Mouse (Mus musculus) urinary bladder, postnatal 14 days (tissue): ENCODE data around the gene Ccdc181.

Experiments used
- DNase-seq: peaks from one replicate; pipeline ENCODE4 v3.0.0; 2021; ENCODE audit warnings: low spot score

The Ccdc181 gene

DNA sequence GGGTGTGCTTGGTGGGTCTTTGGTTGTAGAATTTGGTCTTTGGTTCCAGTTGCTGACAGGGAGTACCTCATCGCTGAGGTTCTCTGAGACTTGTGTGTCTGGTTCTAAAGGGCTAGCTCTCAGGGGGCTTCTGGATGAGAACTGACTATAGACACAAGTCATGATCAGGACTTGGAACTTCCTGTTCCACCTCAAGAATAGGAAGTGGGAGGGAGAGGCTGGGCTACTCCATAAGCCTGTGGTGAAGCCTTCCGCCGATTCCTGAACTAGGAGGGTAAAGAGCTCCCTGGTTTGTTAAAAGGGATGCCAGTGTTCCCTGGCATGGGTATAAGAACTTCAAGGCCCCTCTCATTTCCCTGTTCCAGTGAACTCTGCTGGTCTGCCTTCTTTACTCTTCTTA lies 8.6 kb downstream of the Ccdc181 start:
- DNase-seq, result no peak

DNA sequence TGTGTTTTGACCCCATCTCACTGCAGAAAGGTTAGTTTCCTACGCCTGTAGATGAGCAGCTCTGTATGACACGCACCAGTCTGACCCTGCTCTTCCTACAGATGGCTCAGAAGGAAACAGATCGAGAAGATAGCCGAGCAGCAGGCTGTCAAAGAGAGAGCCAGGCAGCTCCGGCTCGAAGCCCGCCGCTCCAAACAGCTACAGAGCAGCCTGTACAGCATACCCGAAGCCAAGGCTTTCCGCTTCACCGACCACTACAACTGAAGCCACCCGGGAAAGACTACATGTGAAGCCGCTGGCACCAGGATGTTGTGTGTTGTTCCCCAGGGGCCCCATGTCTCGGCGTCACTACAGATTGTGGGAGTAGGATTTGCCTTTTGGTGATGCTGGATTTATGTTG lies 12.0 kb downstream of the Ccdc181 start:
- DNase-seq, result no peak

DNA sequence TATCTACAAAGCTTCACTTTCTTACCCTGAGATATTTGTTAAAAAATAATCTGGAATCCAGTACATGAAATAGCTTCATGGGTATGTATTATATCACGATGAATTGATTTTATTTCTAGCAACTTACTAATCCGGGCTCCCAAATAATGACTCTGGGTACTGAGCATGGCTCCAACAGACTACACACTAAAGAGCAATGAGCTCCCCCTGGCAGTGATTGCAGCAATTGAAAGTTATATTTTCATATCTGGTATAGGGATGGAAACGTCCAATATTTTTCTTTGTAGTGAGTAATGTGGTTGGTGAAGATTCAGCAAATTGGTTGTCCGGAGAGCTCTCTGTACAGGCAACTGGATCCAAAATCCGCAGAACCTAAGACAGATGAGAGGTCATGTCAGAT lies 16.7 kb downstream of the Ccdc181 start:
- DNase-seq, result no peak

DNA sequence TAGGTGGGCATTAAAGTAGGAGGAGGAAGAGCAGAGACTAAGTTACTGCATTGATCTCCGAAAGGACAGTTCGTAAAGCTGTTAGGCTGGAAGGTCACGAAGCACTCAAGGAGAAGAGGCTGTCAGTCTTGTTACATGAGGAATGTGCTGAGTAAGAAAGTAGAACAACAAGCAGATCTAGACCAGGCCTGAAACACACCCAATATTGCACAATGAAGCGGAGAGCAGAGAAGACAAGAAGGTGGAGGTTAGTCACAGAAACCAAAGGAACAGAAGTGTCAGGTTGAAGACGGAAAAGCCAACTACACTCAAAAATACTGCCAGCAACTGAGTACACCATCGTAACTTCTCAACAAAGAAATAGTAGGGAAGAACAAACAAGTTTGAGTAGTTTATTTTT lies 18.7 kb downstream of the Ccdc181 start:
- no peak for DNase-seq

DNA sequence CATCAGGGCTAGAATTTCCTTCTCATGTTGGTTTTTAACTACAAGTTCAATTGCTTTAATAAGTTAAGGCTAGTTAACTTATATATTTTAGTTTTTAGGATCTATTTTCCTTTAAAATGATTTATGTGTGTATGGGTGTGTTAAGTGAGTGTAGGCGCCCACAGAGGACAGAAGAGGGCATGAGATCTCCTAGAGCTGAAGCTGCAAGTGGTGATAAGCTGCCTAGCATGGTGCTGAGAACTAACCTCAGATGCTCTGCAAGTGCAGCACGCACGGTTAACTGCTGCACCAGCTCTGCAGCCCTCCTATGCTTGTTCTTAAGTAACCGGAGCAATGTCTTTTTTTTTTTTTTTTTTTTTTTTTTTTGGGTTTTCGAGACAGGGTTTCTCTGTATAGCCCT lies 21.1 kb downstream of the Ccdc181 start:
- DNase-seq, result no peak

DNA sequence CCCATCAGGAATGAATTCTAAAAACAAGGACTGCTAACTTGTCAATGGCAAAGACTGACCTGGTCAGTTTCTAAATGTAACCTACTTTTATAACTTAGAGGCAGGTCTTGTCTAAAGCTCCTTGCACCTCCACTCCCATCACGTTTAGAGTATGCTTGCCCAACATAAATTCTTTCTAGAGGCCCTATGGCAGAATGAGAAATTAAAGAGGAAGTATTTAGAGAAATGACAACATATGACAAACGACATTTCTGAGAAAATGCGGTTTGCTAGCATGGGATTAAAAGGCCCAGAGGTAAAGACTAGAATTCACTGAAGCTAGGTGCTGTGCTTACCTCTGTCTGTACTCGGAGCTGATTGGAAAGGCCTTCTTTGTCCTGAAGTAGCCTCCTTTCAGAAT lies 26.6 kb downstream of the Ccdc181 start:
- no peak for DNase-seq

DNA sequence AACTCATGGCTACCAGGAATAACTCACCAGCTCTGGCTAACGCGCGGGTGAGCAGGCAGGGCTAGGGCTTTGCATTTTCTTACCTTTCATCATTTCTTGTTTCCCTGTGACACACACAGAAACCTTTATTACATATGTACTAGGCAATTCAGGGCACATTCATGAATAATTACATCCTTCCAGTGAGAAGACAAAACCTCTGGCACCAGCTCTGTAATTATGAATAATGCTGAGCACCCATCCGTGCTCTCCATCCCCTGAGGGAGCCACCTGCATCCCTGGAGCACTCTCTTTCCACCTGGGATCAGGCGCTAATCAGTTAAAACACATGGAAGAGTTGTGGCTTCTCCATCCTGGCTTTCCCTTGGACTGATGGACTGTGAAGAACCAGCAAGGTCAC lies 28.4 kb downstream of the Ccdc181 start, which contains the start of gene Nme7:
Gene Nme7 (plus strand): TSS at position 301 of the 400 bp plus-strand sequence.
- no peak for DNase-seq

DNA sequence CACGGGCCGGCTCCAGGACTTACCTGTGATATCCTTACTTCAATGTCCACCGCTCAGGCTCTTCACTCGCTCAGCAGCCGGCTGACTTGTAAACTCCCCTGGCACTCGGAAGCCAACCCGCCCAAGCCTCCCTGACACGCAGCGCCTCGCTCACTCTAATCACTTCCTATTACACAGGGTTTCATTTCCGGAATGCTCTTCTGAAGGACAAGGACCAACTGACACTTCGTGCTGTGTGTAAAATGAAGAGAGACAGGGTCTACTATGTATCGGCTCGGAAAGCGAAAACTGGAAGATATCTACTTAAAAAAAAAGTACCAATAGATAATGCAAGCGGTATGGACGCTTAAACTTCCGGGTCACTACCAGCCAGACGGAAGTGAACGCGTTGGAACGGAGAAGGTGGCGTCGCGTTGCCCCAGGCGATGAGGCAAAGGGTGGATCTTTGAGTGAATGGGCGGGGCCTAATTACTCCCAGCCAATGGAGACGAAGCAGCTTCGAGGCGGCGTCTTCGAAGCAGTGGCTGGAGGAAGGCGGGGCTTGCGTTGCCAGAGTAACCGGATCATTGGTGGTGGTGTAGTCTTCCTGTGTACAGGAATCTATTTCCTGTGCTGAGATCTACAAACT lies 31.9 kb downstream of the Ccdc181 start, which contains the start of gene Blzf1:
Gene Blzf1 (minus strand): TSS at position 366 of the 628 bp plus-strand sequence.
- peak; percentile 99 for DNase-seq

DNA sequence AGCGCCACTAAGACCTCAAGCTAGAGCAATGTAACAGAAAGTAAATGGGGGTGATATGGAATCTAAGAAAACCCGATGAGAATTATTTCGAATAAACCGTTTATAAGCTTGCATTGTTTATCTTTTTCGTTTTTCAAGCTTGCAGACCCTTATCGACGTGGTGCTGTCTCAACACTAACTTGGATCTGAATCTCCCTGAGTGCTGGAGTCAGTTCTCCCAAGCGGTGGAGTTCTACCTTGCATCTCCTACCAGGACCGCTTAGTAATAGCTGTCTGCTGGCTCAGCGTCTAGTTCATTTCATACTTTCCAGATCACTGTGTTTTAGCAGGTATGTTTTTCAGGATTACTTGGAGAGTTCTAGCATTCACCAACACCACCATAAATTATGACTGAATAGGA lies 32.5 kb downstream of the Ccdc181 start:
- no peak for DNase-seq

DNA sequence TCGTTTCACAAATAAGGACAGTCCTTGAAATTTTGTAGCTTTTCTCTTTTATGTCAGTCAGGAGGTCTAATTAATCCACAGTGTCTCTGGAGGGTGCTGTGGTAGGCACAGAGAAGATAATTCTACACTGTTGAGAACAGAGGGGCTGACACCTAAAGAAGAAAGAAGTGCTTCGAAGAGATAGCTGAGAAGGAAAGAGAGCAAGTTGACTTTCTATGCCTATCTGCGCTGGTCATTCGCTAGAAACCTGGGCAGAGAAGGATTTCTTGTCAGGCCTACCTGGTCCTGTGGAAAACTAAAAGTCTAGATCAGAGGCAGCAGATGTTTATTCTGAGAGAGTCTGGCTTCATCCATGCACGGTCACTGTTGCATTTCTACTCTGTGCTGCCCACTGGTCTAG lies 38.7 kb downstream of the Ccdc181 start:
- no peak for DNase-seq

DNA sequence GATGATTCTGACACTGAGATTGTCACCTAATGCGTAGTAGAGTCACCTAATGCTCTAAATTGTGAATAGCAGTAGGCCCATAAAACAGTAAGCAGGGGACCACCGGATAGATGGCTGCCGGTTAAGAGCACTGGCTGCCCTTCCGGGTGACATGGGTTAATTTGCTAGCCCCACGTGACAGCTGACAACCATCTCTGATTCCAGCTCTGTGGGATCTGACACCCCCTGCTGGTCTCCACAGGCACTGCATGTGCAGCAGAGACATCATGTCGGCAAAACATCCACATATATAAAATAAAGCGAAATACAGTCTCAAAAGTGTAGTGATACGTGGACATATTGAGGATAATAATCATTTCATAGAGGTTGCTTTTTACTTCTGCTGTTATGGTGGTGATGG lies 39.9 kb downstream of the Ccdc181 start:
- peak; percentile 33 for DNase-seq

DNA sequence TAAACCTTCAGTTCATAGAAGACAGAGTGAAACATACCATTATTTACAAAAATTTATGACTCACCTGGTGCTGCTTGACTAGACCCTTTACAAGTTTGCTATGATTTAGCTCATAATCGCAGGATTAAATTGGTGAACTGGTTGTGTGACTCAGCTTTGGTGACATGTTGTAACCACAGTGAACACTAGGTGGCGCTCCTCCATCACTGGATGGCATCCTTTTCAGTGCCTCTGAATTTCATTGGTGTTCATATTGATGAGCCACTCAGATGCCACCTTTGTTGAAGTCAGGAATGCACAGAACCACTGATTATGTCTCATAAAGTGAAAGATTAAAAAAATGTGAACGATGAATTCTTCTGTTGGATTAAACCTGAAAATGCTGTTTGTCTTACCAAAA lies 41.3 kb downstream of the Ccdc181 start:
- DNase-seq, result peak; percentile 77

DNA sequence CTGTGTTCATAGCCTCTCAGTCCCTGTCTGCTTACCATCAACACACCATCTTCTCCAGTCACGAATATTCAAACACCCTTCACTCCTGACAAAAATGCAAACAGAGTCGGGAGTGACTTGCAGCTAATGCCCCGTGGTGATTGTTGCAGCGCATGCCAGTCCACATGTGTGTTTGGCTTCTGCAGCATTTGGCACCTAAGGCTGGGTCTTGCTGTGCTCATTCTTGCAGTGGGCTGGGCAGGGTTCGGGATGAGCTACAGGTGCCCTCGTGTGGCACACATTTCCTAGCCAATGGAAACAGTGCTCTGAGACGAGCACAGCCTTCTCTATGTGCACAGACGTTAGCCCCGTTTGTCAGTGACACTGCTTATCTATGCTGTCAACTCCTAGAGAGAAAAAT lies 41.9 kb downstream of the Ccdc181 start:
- no peak for DNase-seq

DNA sequence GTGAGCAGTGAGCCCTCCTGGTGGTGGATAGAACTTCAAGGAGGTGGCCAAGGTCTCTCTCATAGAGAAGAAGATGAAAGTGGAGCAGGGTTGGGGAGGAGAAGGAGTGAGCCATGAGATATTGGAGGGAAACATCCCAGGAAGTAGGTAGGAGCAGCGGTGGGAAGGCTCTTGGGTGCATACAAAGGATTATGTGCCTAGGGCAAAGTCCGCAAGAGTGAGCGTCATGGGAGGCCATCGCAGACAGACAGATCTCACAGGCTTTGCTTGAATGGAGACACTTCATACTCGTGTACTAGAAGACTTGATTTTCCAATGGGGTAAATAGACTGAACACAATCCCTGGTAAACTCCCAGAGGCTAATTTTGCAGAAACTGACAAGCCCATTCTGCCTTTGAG lies 43.1 kb downstream of the Ccdc181 start:
- DNase-seq, result no peak

DNA sequence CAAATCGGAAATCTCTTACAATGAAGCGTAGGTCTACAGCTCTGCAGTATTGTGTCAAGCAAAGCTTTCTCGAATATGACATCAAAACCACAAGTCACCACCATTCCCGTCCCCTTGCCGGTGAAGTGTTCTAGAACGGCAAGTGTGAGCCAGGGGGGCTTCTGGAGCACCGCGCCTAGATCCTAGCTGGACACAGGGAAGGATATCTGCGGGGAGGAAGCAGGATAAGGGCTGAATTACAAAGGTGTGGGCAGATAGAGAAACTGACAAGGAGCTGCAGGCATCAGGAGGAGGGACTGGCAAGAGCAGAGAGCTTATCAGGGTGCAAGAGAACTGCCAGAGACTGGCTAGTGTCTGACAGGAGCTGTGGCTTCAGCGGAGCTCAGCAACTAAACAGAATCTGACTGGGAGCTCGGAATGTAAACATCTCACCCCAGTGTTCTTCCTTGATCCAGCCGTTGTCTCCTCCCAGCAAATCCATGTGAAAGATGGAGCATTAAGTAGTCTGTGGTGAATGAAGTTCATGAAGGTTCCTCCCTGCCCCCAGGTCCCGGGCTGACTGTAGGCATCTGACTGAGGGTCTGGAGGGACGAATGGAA lies 44.3 kb downstream of the Ccdc181 start:
- no peak for DNase-seq

DNA sequence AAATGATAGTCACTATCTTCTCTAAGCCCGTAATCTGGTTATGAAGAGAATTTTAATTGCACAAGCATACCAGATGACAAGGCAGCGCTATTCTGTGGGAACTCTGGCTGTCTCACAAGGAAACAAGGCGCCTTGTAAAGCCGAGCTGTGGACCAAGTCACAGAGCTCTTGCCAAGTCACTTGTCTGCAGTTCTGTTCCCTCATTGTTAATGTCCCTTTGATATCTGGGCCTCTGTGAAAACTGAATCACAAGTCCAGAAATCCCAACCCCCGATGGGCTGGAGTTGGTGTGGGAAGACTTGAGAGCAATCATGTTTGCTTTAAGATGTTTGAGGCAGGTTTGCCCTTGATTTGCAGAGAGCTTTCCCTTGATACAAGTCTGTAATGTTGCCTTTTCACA lies 45.3 kb downstream of the Ccdc181 start:
- DNase-seq, result no peak

DNA sequence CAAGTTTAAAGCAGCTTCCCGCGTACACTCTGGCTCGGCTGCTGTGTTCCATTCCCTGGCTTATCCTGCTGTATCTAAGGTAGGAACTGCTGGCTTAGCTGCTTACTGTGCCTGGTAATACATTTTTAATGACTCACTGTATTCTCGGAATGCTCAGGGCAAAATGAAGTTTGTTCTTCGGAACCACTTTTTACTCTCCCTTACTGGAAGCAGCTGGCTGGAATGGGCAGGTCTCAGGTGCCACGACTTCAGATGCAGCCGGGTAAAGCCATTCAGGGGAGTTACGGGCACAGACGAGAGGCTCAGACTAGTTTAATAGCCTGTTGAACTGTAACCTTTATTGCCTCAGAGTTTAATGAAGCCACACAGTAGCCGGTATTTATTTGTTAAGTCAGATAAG lies 46.0 kb downstream of the Ccdc181 start:
- no peak for DNase-seq

DNA sequence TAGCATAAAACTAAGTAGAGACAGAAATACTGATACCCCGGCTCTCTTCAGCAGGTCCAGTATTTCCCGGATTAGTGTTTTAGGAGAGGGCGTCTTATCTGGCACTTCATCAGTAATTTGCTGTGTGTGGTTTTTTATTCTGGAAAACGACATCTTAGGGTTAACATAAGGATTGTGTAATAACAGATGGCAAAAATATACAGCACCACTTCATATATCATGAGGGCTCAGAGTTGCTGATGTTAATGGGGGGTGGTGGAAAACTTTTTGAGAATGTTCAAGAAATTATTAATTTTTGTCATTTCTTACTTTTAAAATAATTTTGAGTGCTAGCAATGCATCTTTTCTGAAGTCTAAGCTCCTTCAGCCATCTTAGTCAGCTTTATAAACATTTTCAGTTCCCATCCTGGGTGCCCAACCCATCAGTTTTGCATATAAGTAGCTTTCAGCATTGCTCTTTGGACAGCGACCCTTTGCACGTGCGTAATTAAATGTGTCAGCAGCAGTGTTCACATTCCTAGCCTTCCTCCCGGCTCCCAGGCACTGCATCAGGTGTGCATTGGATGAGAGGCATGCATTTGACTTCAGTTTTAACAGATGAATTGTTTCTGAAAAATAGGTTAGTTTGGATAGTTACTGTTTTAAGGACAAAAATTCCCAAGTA lies 47.7 kb downstream of the Ccdc181 start:
- DNase-seq, result no peak

DNA sequence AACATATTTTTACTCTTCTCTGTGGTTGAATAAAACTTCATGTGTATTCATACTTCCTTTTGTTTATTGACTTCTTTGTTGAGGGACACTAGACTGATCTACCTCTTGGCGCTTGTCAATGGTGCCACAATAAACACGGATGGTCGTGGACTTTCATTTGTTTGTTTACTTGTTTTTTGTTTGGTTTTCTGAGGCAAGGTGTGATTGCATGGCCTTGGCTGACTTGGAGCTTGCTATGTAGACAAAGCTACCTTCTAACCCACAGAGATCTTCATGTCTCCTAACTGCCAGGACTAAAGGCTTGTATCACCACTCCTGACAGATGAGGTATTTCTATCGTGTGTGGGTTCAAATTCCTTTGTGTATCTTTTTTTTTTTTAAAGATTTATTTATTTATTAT lies 48.8 kb downstream of the Ccdc181 start:
- no peak for DNase-seq

DNA sequence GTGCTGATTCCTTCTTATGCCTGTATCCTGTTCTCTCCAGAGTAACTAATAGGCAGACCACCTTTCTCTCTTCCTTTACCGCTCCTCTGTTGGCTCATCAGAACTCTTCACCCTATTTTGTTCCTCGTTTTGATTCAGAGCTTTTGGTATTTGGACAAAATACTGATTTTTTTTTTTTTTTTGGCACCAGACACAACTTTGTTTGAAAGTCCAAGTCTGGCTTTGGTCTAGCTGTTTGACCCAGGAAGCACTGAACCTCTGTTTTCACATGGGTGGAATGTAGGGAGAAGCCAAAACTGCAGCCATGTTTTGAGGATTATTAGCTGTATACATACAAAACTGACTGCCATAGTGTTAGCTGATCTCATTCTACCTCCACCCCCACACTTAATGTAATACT lies 49.5 kb downstream of the Ccdc181 start:
- DNase-seq, result no peak

DNA sequence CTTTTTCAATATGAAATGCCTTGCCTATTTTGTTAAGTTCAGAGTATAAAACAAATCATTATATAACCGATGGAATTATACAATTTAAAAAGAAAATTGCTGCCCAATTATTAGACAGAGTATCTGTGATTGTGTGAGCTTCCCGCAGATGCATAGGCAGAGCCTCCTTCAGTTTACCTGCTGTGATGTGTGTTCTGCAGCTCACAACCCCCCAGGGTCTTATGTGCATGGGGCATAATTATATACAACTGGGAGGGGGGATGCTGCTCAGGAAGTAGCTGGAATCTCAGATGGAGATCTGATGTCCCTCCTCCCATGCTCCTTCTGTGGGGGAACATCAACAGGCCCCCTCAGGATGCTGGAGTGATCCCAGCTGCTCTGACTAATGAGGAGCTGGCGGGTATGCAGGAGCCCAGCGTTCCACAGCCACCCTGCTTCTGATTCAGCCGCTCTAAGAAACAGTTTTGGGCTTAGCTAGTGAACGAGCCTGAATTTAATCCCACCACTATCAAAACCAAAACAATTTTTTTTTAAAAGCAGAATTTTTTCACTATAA lies 51.3 kb downstream of the Ccdc181 start:
- no peak for DNase-seq

DNA sequence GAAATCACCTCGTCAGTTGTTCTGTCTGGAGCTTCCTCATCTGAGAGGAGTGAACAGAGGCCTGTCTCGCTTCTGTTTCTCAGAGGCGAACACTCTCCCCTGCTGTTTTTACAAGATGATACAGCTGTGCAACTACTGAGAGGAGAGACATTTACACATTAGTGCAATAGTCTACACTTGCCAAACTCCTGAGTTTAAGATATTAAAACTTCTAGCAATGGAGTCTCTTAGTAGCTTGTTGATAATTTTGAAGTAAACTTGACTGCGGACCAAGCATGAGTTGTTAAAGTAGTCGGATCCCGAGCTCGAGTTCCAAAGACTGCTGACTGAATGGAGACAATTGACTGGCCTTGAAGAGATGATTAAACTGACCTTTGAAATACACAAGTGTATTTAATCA lies 52.4 kb downstream of the Ccdc181 start:
- no peak for DNase-seq

DNA sequence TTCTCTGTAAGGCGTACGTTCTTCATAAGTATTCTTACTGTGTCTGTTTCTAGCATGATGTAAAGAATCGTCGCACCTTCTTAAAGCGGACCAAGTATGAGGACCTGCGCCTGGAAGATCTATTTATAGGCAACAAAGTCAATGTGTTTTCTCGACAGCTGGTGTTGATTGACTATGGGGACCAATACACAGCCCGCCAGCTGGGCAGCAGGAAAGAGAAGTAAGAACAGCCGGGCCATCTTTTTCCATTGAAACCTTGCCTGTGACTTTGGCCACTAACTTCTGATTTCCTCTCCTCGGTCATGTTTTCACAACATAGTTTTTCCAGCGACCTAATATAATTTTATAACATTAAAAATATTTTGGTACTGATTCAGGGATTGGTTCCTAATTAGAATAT lies 57.2 kb downstream of the Ccdc181 start:
- no peak for DNase-seq
